Mouse (Mus musculus) forebrain, embryonic 11.5 days (tissue): ENCODE results near the gene Mmp24. TPM values are rescaled to one million over a fixed set of nuclear protein-coding genes. Genes with fewer than 3 reads are reported as not detected.

Source experiments
- ATAC-seq: fragments of 200-750 bp; cut with Nextera tagmentation; replicated peaks from 2 replicates; pipeline ENCODE4 v1.8.0; 2017; ENCODE audit warnings: moderate TSS enrichment; ENCODE audit not compliant: low FRiP score
- DNase-seq: peaks from one replicate; pipeline ENCODE4 v3.0.0-alpha.2; 2017; ENCODE audit warnings: low spot score
- H3K27ac ChIP-seq: fragments of 300-500 bp; sonication (generic); 2 replicates; pipeline ENCODE4 v1.5.1; 2014; ENCODE audit warnings: low read depth, low read length
- H3K27me3 ChIP-seq: fragments of 300-500 bp; sonication (generic); 2 replicates; pipeline ENCODE4 v1.6.1; 2014; ENCODE audit warnings: mild to moderate bottlenecking, low read length, mixed read lengths; ENCODE audit not compliant: control insufficient read depth, insufficient read depth
- H3K36me3 ChIP-seq: fragments of 300-500 bp; sonication (generic); 2 replicates; pipeline ENCODE4 v1.6.1; 2014; ENCODE audit warnings: mild to moderate bottlenecking, low read length, moderate library complexity, mixed read lengths; ENCODE audit not compliant: control insufficient read depth, insufficient read depth
- H3K4me1 ChIP-seq: fragments of 300-500 bp; sonication (generic); replicated peaks from 2 replicates; pipeline ENCODE4 v1.6.1; 2014; ENCODE audit warnings: low read length, mixed read lengths; ENCODE audit not compliant: control insufficient read depth, insufficient read depth
- H3K4me2 ChIP-seq: fragments of 300-500 bp; sonication (generic); 2 replicates; pipeline ENCODE4 v1.6.1; 2014; ENCODE audit warnings: low read depth, mild to moderate bottlenecking, low read length, moderate library complexity, mixed read lengths; ENCODE audit not compliant: severe bottlenecking
- H3K4me3 ChIP-seq: fragments of 300-500 bp; sonication (generic); 2 replicates; pipeline ENCODE4 v1.5.1; 2014; ENCODE audit warnings: low read depth, low read length
- H3K9ac ChIP-seq: fragments of 300-500 bp; sonication (generic); 2 replicates; pipeline ENCODE4 v1.6.1; 2014; ENCODE audit warnings: low read length
- H3K9me3 ChIP-seq: fragments of 300-500 bp; sonication (generic); 2 replicates; pipeline ENCODE4 v1.6.1; 2016; ENCODE audit warnings: low read length, mixed read lengths; ENCODE audit not compliant: control insufficient read depth
- WGBS: fragments of 180-500 bp; shearing (Covaris S2); extraction: QIAGEN DNeasy Blood & Tissue Kit; methylation state at CpG from one replicate; pipeline ENCODE4 v1.1.7; 2014; 5-methylcytosine and 5-hydroxymethylcytosine counted together
- polyA plus RNA-seq: library from polyadenylated mRNA; unstranded; fragments of >200 nt; fragmentation: Nextera tagmentation; extraction: Ambion mirVana; gene quantifications from 2 replicates; pipeline ENCODE4 v1.2.1, GENCODE M21; 2014

Gene Mmp24
- polyA plus RNA-seq, 1 experiment from 2014 or later = 1.0 TPM

DNA sequence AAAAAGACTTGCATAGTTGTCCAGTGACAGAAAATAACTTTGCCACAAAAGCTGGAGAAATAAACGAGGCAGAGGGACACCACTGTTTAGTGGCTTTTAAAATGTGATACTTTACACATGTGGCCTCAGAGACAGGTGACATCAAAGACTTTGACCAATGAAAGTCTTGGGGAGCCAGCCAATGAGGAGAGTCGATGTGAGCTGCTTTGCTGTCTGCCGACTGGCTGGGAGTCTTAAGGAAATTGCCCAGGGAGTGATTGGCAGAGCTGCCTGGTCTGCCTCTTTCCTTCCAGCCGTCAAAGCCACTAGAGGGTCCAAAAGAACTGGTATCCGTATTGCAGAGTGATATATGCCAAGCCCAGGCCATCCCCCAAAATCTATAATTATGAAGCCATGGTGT is 39.7 kb downstream of the Mmp24 start:
- Histone ChIP-seq H3K4me3 (no peak overlapping the region), H3K27ac (no peak overlapping the region), H3K9me3 (no peaks in the 10 kb centered on the region), H3K4me2 (no peak overlapping the region), H3K27me3 (no peaks in the 10 kb centered on the region), H3K4me1 (no peaks in the 10 kb centered on the region), H3K36me3 (no peaks in the 10 kb centered on the region), H3K9ac (no peak overlapping the region)
- no peak for ATAC-seq
- no peak for DNase-seq
- WGBS = 30% methylated on average over 5 of the region's 5 CpGs

DNA sequence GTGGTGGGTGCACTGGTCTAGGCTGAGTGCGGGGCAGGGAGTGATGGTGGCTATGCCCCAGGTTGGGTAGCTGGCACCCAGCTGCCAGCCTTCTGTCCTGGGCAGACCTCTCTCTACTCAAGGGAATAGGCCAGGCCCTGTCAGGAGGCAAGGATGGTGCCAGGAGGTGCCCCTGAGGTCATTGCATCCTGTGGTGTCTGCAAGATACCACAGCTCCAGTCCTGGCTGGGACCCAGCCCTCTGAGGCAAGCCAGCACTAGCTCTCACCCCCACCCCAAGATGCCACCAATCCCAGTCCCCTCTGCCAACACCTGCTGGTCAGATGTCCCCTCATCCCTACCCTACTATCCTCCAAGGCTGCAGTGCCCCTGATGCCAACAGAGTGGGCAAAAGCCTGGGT is 41.0 kb downstream of the Mmp24 start:
- Histone ChIP-seq H3K4me1 (no peaks in the 10 kb centered on the region), H3K4me3 (no peak overlapping the region), H3K9ac (no peak overlapping the region), H3K27ac (no peak overlapping the region), H3K9me3 (no peaks in the 10 kb centered on the region), H3K27me3 (no peaks in the 10 kb centered on the region), H3K36me3 (peaks cover under 1% of the 10 kb centered on the region; the same call in 1 of the 2 replicates), H3K4me2 (no peak overlapping the region)
- DNase-seq (no peak), ATAC-seq (no peak)
- 100% methylated on average over 1 of the region's 1 CpGs for WGBS

- no peaks in the 10 kb centered on the region for H3K9me3 ChIP-seq
- H3K9ac ChIP-seq = no peak overlapping the region
- DNase-seq (no peak), ATAC-seq (no peak)
- WGBS = 83% methylated on average over 10 of the region's 10 CpGs
- H3K27ac ChIP-seq = no peak overlapping the region
- H3K4me3 ChIP-seq = no peak overlapping the region
- H3K4me2 ChIP-seq = no peak overlapping the region
- no peaks in the 10 kb centered on the region for H3K4me1 ChIP-seq
- peaks cover 4% of the 10 kb centered on the region; the same call in 1 of the 2 replicates for H3K36me3 ChIP-seq
- no peaks in the 10 kb centered on the region for H3K27me3 ChIP-seq
Measured at GRCm38 (mm10) chr2:155817301-155818245, 42.4 kb downstream of the Mmp24 start.

- peak; percentile 95 for ATAC-seq
- H3K9ac ChIP-seq = peak overlapping the region; percentile 59
- H3K4me2 ChIP-seq = peak overlapping the region; percentile 59
- H3K4me1 ChIP-seq = no peaks in the 10 kb centered on the region
- no peaks in the 10 kb centered on the region for H3K27me3 ChIP-seq
- peak; percentile 91 for DNase-seq
- H3K36me3 ChIP-seq = peaks cover 4% of the 10 kb centered on the region; the same call in 1 of the 2 replicates
- H3K9me3 ChIP-seq = no peaks in the 10 kb centered on the region
- 4% methylated on average over 37 of the region's 37 CpGs for WGBS
- peak overlapping the region; percentile 40 for H3K4me3 ChIP-seq
- peak overlapping the region; percentile 63; the same call in 1 of the 2 replicates for H3K27ac ChIP-seq
Measured at GRCm38 (mm10) chr2:155818596-155819391, 43.7 kb downstream of the Mmp24 start.

GRCm38 (mm10) chr2:155819392-155819448 is 44.1 kb downstream of the Mmp24 start, which contains the start of gene BC029722:
BC029722 (minus strand) TSS chr2:155819426.
- ATAC-seq = no peak
- Histone ChIP-seq H3K4me1 (no peaks in the 10 kb centered on the region), H3K9me3 (no peaks in the 10 kb centered on the region), H3K27me3 (no peaks in the 10 kb centered on the region), H3K9ac (peak within 1 kb of the TSS; percentile 59), H3K27ac (peak within 1 kb of the TSS; percentile 63), H3K4me3 (peak within 1 kb of the TSS; percentile 40), H3K4me2 (peak within 1 kb of the TSS; percentile 59), H3K36me3 (peaks cover 4% of the 10 kb centered on the region; the same call in 1 of the 2 replicates)
- DNase-seq = no peak

GRCm38 (mm10) chr2:155819449-155820251 is 44.5 kb downstream of the Mmp24 start:
- H3K9ac ChIP-seq = peak overlapping the region; percentile 59; the same call in 1 of the 2 replicates
- ATAC-seq (no peak), DNase-seq (no peak)
- H3K27ac ChIP-seq = peak overlapping the region; percentile 63
- H3K9me3 ChIP-seq = no peaks in the 10 kb centered on the region
- H3K4me3 ChIP-seq = peak overlapping the region; percentile 40; the same call in 1 of the 2 replicates
- peak overlapping the region; percentile 59 for H3K4me2 ChIP-seq
- 66% methylated on average over 6 of the region's 6 CpGs for WGBS
- H3K4me1 ChIP-seq = no peaks in the 10 kb centered on the region
- H3K36me3 ChIP-seq = peaks cover 4% of the 10 kb centered on the region; the same call in 1 of the 2 replicates
- no peaks in the 10 kb centered on the region for H3K27me3 ChIP-seq

DNA sequence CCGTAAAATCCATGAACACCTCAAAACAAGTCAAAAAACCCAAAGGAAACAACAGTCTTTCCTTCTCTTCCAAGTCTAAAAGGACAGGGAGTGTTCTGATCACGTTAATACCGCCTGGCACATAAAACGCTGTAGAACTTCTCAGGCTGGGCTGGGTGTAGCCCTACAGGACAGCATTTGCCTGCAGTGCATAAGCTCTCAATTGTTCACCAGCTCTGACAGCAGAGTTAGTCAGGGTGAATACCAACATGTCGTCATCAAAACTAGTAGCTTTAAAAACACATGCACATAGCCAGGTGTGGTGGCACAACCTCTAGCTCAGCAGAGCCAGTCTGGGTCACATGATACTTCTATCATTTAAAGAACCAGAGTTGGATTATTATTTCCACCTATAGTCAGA is 45.6 kb downstream of the Mmp24 start:
- no peak for ATAC-seq
- Histone ChIP-seq H3K27me3 (no peaks in the 10 kb centered on the region), H3K9me3 (no peaks in the 10 kb centered on the region), H3K4me3 (no peak overlapping the region), H3K27ac (no peak overlapping the region), H3K9ac (no peak overlapping the region), H3K4me2 (no peak overlapping the region), H3K4me1 (peaks cover 2% of the 10 kb centered on the region; the same call in 1 of the 2 replicates), H3K36me3 (peaks cover 4% of the 10 kb centered on the region; the same call in 1 of the 2 replicates)
- DNase-seq = no peak
- 96% methylated on average over 5 of the region's 5 CpGs for WGBS

DNA sequence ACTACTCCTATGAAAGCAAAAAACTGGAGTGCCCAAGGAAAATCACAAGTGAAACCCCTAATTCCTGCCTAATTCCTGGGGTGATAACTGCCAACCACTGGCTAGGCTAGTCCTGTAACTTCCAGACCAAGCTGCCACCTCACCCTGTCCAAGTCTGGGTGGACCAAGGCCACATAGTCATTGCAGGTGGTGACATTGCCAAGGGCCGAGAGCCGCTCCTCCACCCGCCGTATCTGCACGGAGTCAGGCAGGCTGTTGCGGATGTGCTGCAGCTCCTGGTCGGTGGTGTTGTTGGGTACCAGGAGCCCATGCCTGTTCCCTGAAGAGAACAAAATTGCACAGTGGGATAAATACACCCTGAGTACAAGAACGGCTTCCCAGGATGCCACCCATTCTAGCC is 48.6 kb downstream of the Mmp24 start:
- H3K36me3 ChIP-seq = peaks cover 4% of the 10 kb centered on the region; the same call in 1 of the 2 replicates
- H3K27me3 ChIP-seq = no peaks in the 10 kb centered on the region
- DNase-seq (no peak), ATAC-seq (no peak)
- H3K9me3 ChIP-seq = no peaks in the 10 kb centered on the region
- H3K4me3 ChIP-seq = no peak overlapping the region
- 93% methylated on average over 8 of the region's 8 CpGs for WGBS
- peaks cover 8% of the 10 kb centered on the region for H3K4me1 ChIP-seq
- H3K27ac ChIP-seq = no peak overlapping the region
- no peak overlapping the region for H3K4me2 ChIP-seq
- H3K9ac ChIP-seq = no peak overlapping the region
